Mouse (Mus musculus): ENCODE measurements around the gene Fam178b.

GRCm38 (mm10) chr1:36573524-36573923 lies 109.5 kb downstream of the Fam178b start:
- TF ChIP-seq POLR2A (IDR thresholded peaks at IDR 0.05; ENCODE audit: low read depth, low read length) (no peak), CTCF (IDR thresholded peaks at IDR 0.05; ENCODE audit: extremely low read depth, insufficient read length, insufficient replicate concordance, low read depth, low read length) (no peak)
